Mouse (Mus musculus) embryonic facial prominence, embryonic 14.5 days (tissue): ENCODE measurements around the gene Hspb2. TPM values are rescaled to one million over a fixed set of nuclear protein-coding genes. Genes with fewer than 3 reads are reported as not detected.

Experiments
- ATAC-seq: fragments of 200-750 bp; cut with Nextera tagmentation; 2 replicates; pipeline ENCODE4 v1.8.0; 2017; ENCODE audit warnings: low read depth, moderate number of reproducible peaks, moderate TSS enrichment
- DNase-seq: peaks from one replicate; pipeline ENCODE4 v3.0.0-alpha.2; 2015; ENCODE audit warnings: low spot score
- H3K27ac ChIP-seq: fragments of 300-500 bp; sonication (generic); replicated peaks from 2 replicates; pipeline ENCODE4 v1.5.1; 2014; ENCODE audit warnings: low read depth, mild to moderate bottlenecking, low read length, moderate library complexity
- H3K27me3 ChIP-seq: fragments of 300-500 bp; sonication (generic); replicated peaks from 2 replicates; pipeline ENCODE4 v1.6.1; 2014; ENCODE audit warnings: low read length; ENCODE audit not compliant: control insufficient read depth, insufficient read depth
- H3K36me3 ChIP-seq: fragments of 300-500 bp; sonication (generic); 2 replicates; pipeline ENCODE4 v1.6.1; 2014; ENCODE audit warnings: low read length, mixed read lengths; ENCODE audit not compliant: control insufficient read depth, insufficient read depth
- H3K4me1 ChIP-seq: fragments of 300-500 bp; sonication (generic); 2 replicates; pipeline ENCODE4 v1.6.1; 2014; ENCODE audit warnings: antibody characterized with exemption, low read length; ENCODE audit not compliant: control insufficient read depth, insufficient read depth
- H3K4me2 ChIP-seq: fragments of 300-500 bp; sonication (generic); 2 replicates; pipeline ENCODE4 v1.6.1; 2014; ENCODE audit warnings: low read depth, mild to moderate bottlenecking, low read length, moderate library complexity, mixed read lengths
- H3K4me3 ChIP-seq: fragments of 300-500 bp; sonication (generic); 2 replicates; pipeline ENCODE4 v1.5.1; 2014; ENCODE audit warnings: low read depth, mild to moderate bottlenecking, low read length
- H3K9ac ChIP-seq: fragments of 300-500 bp; sonication (generic); 2 replicates; pipeline ENCODE4 v1.6.1; 2014; ENCODE audit warnings: low read depth, mild to moderate bottlenecking, low read length, moderate library complexity, mixed read lengths
- H3K9me3 ChIP-seq: fragments of 300-500 bp; sonication (generic); 2 replicates; pipeline ENCODE4 v1.6.1; 2016; ENCODE audit warnings: low read length; ENCODE audit not compliant: control insufficient read depth
- WGBS: fragments of 180-500 bp; shearing (Covaris S2); extraction: QIAGEN DNeasy Blood & Tissue Kit; methylation state at CpG from one replicate; pipeline ENCODE4 v1.1.7; 2014; 5-methylcytosine and 5-hydroxymethylcytosine counted together
- polyA plus RNA-seq: library from polyadenylated mRNA; unstranded; fragments of >200 nt; fragmentation: Nextera tagmentation; extraction: Ambion mirVana; gene quantifications from 2 replicates; pipeline ENCODE4 v1.2.1, GENCODE M21; 2014

Gene Hspb2
- 112 and 136 TPM in 2 replicates for polyA plus RNA-seq

DNA sequence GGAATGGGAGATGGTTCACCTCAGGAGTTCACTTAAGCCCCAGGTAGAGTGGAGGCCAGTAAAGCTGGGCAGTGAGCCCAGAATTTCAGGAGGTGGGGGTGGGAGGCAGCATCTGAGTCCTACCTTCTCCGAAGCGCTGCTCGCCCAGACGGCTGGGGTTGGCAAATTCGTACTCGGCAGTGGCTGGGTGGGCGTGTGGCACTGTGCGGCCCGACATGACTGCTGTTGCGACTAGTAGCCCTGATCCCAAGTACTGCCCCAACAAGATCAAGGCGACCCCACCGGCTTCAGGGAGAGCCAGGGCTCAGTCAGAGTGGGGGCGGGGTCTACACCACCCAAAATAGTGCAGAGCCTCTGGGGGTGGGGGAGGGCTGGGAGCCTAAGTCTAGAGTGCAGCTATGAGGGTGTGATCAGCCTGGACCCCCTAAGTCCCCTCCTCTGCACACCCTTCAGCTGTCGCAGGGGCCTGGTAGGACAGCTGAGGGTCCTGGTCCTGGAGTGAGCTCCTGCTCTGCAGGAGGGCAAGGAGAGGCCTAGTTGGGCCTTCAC lies at the start of gene Hspb2:
Gene Hspb2, minus strand, starts transcription at position 301 of the 549 bp plus-strand sequence.
- no peaks in the 10 kb centered on the region for H3K36me3 ChIP-seq
- DNase-seq (peak; percentile 68), ATAC-seq (peak; percentile 80)
- peak within 1 kb of the TSS; percentile 45 for H3K9ac ChIP-seq
- H3K9me3 ChIP-seq, result no peaks in the 10 kb centered on the region
- H3K27me3 ChIP-seq, result no peaks in the 10 kb centered on the region
- peaks cover 21% of the 10 kb centered on the region for H3K4me1 ChIP-seq
- peak within 1 kb of the TSS; percentile 31 for H3K4me2 ChIP-seq
- peak within 1 kb of the TSS; percentile 55 for H3K27ac ChIP-seq
- peak within 1 kb of the TSS; percentile 17; the same call in 1 of the 2 replicates for H3K4me3 ChIP-seq
- WGBS, result 43% methylated on average over 14 of the region's 14 CpGs

GRCm38 (mm10) chr9:50800985-50801384 lies 48.8 kb upstream of the Hspb2 start:
- Histone ChIP-seq H3K4me1 (no peaks in the 10 kb centered on the region), H3K4me2 (no peak overlapping the region), H3K27ac (no peak overlapping the region), H3K9me3 (no peaks in the 10 kb centered on the region), H3K9ac (no peak overlapping the region), H3K27me3 (no peaks in the 10 kb centered on the region), H3K36me3 (peaks cover 80% of the 10 kb centered on the region), H3K4me3 (no peak overlapping the region)
- WGBS, result 64% methylated on average over 2 of the region's 2 CpGs
- peak; percentile 63 for DNase-seq
- ATAC-seq, result no peak

- Histone ChIP-seq H3K9ac (no peak overlapping the region), H3K4me1 (no peaks in the 10 kb centered on the region), H3K36me3 (peaks cover 74% of the 10 kb centered on the region), H3K4me2 (no peak overlapping the region), H3K27ac (no peak overlapping the region), H3K4me3 (no peak overlapping the region), H3K27me3 (no peaks in the 10 kb centered on the region), H3K9me3 (no peaks in the 10 kb centered on the region)
- WGBS, result 80% methylated on average over 5 of the region's 5 CpGs
- no peak for DNase-seq
- ATAC-seq, result no peak
These were observed 46.2 kb upstream of the Hspb2 start for GRCm38 (mm10) chr9:50798368-50798767.

DNA sequence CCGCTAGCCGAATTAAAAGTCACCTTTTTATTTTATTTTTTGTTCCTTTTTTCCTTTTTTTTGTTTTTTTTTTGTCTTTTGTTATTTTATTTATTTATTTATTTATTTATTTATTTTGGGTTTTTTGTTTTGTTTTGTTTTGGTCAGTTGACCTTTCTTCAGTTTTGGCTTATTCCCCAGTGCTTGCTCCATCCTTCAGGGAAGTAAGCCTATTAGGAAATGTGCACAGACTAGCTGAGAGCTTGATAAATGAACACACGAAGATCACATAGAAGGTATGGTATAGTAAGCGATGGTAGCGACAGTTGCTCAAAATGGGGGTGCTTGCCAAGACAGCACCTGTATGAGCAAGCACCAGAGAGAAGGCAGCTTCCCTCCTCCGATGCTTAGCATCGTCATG lies 45.5 kb upstream of the Hspb2 start:
- Histone ChIP-seq H3K4me3 (no peak overlapping the region), H3K27me3 (no peaks in the 10 kb centered on the region), H3K9me3 (no peaks in the 10 kb centered on the region), H3K36me3 (peaks cover 73% of the 10 kb centered on the region), H3K9ac (no peak overlapping the region), H3K27ac (no peak overlapping the region), H3K4me1 (no peaks in the 10 kb centered on the region), H3K4me2 (no peak overlapping the region)
- 92% methylated on average over 7 of the region's 7 CpGs for WGBS
- ATAC-seq (no peak), DNase-seq (no peak)

- DNase-seq, result no peak
- H3K27me3 ChIP-seq, result no peaks in the 10 kb centered on the region
- ATAC-seq, result no peak
- H3K36me3 ChIP-seq, result peaks cover 73% of the 10 kb centered on the region
- no peaks in the 10 kb centered on the region for H3K9me3 ChIP-seq
- H3K4me3 ChIP-seq, result no peak overlapping the region
- no peak overlapping the region for H3K4me2 ChIP-seq
- WGBS, result 89% methylated on average over 8 of the region's 8 CpGs
- H3K27ac ChIP-seq, result no peak overlapping the region
- H3K4me1 ChIP-seq, result no peaks in the 10 kb centered on the region
- no peak overlapping the region for H3K9ac ChIP-seq
These were observed 44.6 kb upstream of the Hspb2 start for GRCm38 (mm10) chr9:50796776-50797175.

DNA sequence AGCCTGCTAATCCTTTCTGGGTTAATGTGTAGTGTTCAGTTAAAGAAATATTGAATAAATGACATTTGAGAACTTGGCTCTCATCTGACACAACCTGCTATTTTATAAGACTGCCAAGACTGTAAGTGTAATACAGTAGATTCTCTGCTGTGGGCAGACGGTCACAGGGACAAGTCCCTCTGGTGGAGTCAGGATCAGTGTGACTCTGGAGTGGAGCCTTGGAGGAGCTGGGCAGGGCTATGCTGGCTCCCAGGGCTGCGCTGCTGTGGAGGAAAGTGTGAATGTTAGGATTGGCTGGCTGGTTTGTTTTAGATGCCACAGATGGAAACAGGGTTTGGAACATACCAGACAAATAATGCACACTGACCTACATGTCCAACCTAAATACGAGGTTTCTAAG lies 43.1 kb upstream of the Hspb2 start:
- Histone ChIP-seq H3K4me1 (no peaks in the 10 kb centered on the region), H3K27ac (no peak overlapping the region), H3K27me3 (no peaks in the 10 kb centered on the region), H3K9me3 (no peaks in the 10 kb centered on the region), H3K36me3 (peaks cover 70% of the 10 kb centered on the region), H3K4me2 (no peak overlapping the region), H3K9ac (no peak overlapping the region), H3K4me3 (no peak overlapping the region)
- DNase-seq (no peak), ATAC-seq (no peak)
- WGBS, result 84% methylated on average over 3 of the region's 3 CpGs

GRCm38 (mm10) chr9:50782155-50782554 lies 30.0 kb upstream of the Hspb2 start:
- H3K27me3 ChIP-seq, result no peaks in the 10 kb centered on the region
- no peak overlapping the region for H3K4me3 ChIP-seq
- no peak overlapping the region for H3K4me2 ChIP-seq
- no peak for DNase-seq
- 71% methylated on average over 2 of the region's 2 CpGs for WGBS
- no peak overlapping the region for H3K9ac ChIP-seq
- no peaks in the 10 kb centered on the region for H3K4me1 ChIP-seq
- no peaks in the 10 kb centered on the region for H3K9me3 ChIP-seq
- H3K27ac ChIP-seq, result no peak overlapping the region
- peaks cover 87% of the 10 kb centered on the region for H3K36me3 ChIP-seq
- ATAC-seq, result no peak

GRCm38 (mm10) chr9:50776162-50776760 lies 24.1 kb upstream of the Hspb2 start:
- Histone ChIP-seq H3K27ac (0 out of 2 replicates have a peak overlapping the region, but pooled peaks have one; percentile 90), H3K36me3 (peaks cover 48% of the 10 kb centered on the region), H3K4me1 (peaks cover 15% of the 10 kb centered on the region; the same call in 1 of the 2 replicates), H3K9ac (peak overlapping the region; percentile 93), H3K4me2 (peak overlapping the region; percentile 83), H3K9me3 (no peaks in the 10 kb centered on the region), H3K27me3 (no peaks in the 10 kb centered on the region), H3K4me3 (peak overlapping the region; percentile 95)
- DNase-seq (no peak), ATAC-seq (no peak)
- 63% methylated on average over 11 of the region's 11 CpGs for WGBS

- ATAC-seq (peak; percentile 48), DNase-seq (peak; percentile 19)
- Histone ChIP-seq H3K27ac (peak overlapping the region; percentile 90), H3K4me3 (peak overlapping the region; percentile 95), H3K4me2 (peak overlapping the region; percentile 83), H3K4me1 (peaks cover 15% of the 10 kb centered on the region; the same call in 1 of the 2 replicates), H3K27me3 (no peaks in the 10 kb centered on the region), H3K36me3 (peaks cover 45% of the 10 kb centered on the region), H3K9me3 (no peaks in the 10 kb centered on the region), H3K9ac (peak overlapping the region; percentile 93)
- whole genome bisulfite sequencing, result under 1% methylated on average over 17 of the region's 30 CpGs
These were observed 23.5 kb upstream of the Hspb2 start for GRCm38 (mm10) chr9:50775662-50776126.
